Mouse (Mus musculus): ENCODE measurements at regions not wholly inside any gene's neighbourhood (a gene's known extent, or its start where the extent isn't known, plus 50 kb on each side); places are given as distances from the start of the nearest gene placed in this dataset.
"Not testable (repeated sequence)": the region's sequence is repeated elsewhere in the genome, so short reads cannot be mapped to it uniquely, and the experiment has no call there.

GRCm38 (mm10) chr15:5839963-5840362 lies 459.6 kb upstream of the Dab2 start:
- Histone ChIP-seq H3K4me3 (replicated peaks) (no peak overlapping the region), H3K27ac (no peak overlapping the region), H3K4me2 (replicated peaks) (no peak overlapping the region), H3K36me3 (no peaks in the 10 kb centered on the region), H3K4me1 (replicated peaks) (no peaks in the 10 kb centered on the region), H3K9ac (replicated peaks) (no peak overlapping the region), H3K9me3 (no peaks in the 10 kb centered on the region), H3K27me3 (no peaks in the 10 kb centered on the region)
- WGBS: 91% methylated on average over 4 of the region's 4 CpGs
- no peak for ATAC-seq

GRCm38 (mm10) chr15:5841369-5842149 lies 458.0 kb upstream of the Dab2 start:
- H3K9me3 ChIP-seq; H3K4me3 ChIP-seq (replicated peaks); H3K27me3 ChIP-seq; H3K27ac ChIP-seq; H3K4me2 ChIP-seq (replicated peaks); ATAC-seq; H3K9ac ChIP-seq (replicated peaks); H3K4me1 ChIP-seq (replicated peaks); H3K36me3 ChIP-seq: not testable (repeated sequence)
- WGBS: 95% methylated on average over 15 of the region's 15 CpGs

GRCm38 (mm10) chr15:5846571-5846970 lies 453.0 kb upstream of the Dab2 start:
- no peaks in the 10 kb centered on the region for H3K9me3 ChIP-seq
- H3K4me2 ChIP-seq (replicated peaks): no peak overlapping the region
- ATAC-seq: no peak
- H3K36me3 ChIP-seq: no peaks in the 10 kb centered on the region
- no peak overlapping the region for H3K27ac ChIP-seq
- H3K4me3 ChIP-seq (replicated peaks): no peak overlapping the region
- no peak overlapping the region for H3K9ac ChIP-seq (replicated peaks)
- 93% methylated on average over 5 of the region's 5 CpGs for WGBS
- no peaks in the 10 kb centered on the region for H3K27me3 ChIP-seq
- 0 out of 2 replicates have a peak, but pooled peaks cover 6% of the 10 kb centered on the region for H3K4me1 ChIP-seq (replicated peaks)

DNA sequence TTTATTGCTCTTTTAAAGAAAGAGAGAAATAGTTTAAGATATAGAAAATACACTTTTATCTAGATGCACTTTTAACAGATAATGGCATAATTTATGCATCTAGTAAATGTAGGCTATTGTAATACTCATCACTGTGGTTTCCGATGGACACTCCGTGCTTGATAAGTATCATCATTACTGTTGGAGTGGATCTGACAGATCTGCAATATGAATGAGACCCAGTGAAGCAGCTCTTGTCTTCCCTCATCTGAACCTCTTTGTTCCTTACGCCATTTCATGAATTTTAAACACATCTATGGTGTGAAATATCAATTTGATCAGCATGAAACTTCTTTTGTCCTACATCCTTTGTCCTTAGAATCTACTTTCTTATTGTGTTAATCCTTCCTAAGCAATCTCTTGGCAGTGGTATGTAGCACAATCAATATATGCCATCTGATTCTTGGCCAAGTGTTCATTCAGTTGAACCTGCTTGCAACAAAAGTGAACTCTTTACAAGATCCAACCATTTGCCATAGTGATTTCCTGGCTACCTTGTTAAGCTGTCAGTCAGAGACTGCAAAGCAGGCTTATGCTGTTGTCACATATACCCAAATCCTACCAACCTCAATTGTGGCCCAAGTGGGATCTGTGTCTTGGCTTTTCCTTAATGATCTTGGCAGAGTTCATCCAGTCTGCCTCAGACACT lies 452.0 kb upstream of the Dab2 start:
- H3K4me1 ChIP-seq (replicated peaks): 0 out of 2 replicates have a peak, but pooled peaks cover 6% of the 10 kb centered on the region
- no peak overlapping the region for H3K4me3 ChIP-seq (replicated peaks)
- 43% methylated on average over 3 of the region's 3 CpGs for WGBS
- no peaks in the 10 kb centered on the region for H3K27me3 ChIP-seq
- no peaks in the 10 kb centered on the region for H3K9me3 ChIP-seq
- no peak overlapping the region for H3K27ac ChIP-seq
- no peak overlapping the region for H3K9ac ChIP-seq (replicated peaks)
- no peak overlapping the region for H3K4me2 ChIP-seq (replicated peaks)
- H3K36me3 ChIP-seq: no peaks in the 10 kb centered on the region
- ATAC-seq: peak; percentile 63

DNA sequence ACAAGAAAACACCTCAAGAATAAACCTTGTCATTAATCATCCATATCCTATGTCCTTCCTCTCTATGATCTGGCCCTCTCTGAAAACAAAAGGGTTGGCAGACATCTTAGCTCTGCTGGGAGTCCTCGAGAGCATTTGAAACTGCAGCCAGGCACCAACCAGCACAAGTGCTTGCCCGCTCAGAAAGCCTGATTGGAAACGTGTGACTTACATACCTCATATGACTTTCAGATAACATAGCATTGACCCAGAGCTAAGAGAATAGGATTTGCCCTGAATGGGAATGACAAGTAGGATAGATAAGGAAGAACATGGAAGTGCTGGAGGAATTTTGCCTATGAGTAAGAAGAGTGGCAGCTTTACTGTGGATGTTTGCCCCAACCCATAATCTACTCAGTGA lies 447.1 kb upstream of the Dab2 start:
- WGBS: 74% methylated on average over 3 of the region's 3 CpGs
- Histone ChIP-seq H3K9me3 (no peaks in the 10 kb centered on the region), H3K4me1 (replicated peaks) (0 out of 2 replicates have a peak, but pooled peaks cover 5% of the 10 kb centered on the region), H3K27me3 (no peaks in the 10 kb centered on the region), H3K9ac (replicated peaks) (no peak overlapping the region), H3K27ac (no peak overlapping the region), H3K4me3 (replicated peaks) (no peak overlapping the region), H3K4me2 (replicated peaks) (no peak overlapping the region), H3K36me3 (no peaks in the 10 kb centered on the region)
- ATAC-seq: no peak

DNA sequence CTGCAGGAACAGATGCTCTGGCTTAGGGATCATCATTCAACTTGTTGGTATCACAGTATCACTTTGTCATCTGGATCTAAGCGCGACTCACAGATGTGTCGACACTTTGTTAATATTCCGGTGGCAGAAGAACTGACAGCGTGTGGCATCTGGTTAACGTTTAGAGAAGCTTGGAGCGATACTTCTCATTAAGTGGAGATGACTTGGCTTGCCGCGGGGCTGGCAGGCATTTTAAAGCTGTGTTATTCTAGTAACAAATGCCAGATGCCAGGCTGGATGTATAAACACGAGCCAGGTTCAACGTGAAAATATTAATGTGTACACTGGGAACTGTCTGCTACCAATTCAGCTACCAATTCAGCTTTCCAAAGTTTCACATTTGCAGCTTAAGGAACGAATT lies 430.3 kb upstream of the Dab2 start:
- H3K9ac ChIP-seq (replicated peaks): no peak overlapping the region
- H3K4me3 ChIP-seq (replicated peaks): no peak overlapping the region
- no peaks in the 10 kb centered on the region for H3K36me3 ChIP-seq
- H3K27ac ChIP-seq: no peak overlapping the region
- H3K27me3 ChIP-seq: no peaks in the 10 kb centered on the region
- no peaks in the 10 kb centered on the region for H3K4me1 ChIP-seq (replicated peaks)
- H3K4me2 ChIP-seq (replicated peaks): no peak overlapping the region
- no peaks in the 10 kb centered on the region for H3K9me3 ChIP-seq
- ATAC-seq: no peak
- 86% methylated on average over 12 of the region's 12 CpGs for WGBS

GRCm38 (mm10) chr15:5869866-5870265 lies 429.7 kb upstream of the Dab2 start:
- 95% methylated on average over 2 of the region's 2 CpGs for WGBS
- Histone ChIP-seq H3K9me3 (no peaks in the 10 kb centered on the region), H3K27ac (no peak overlapping the region), H3K4me3 (replicated peaks) (no peak overlapping the region), H3K4me1 (replicated peaks) (no peaks in the 10 kb centered on the region), H3K4me2 (replicated peaks) (no peak overlapping the region), H3K27me3 (no peaks in the 10 kb centered on the region), H3K9ac (replicated peaks) (no peak overlapping the region), H3K36me3 (no peaks in the 10 kb centered on the region)
- ATAC-seq: no peak

GRCm38 (mm10) chr15:5872042-5872441 lies 427.5 kb upstream of the Dab2 start:
- Histone ChIP-seq H3K4me3 (replicated peaks) (no peak overlapping the region), H3K9ac (replicated peaks) (no peak overlapping the region), H3K27me3 (no peaks in the 10 kb centered on the region), H3K36me3 (no peaks in the 10 kb centered on the region), H3K27ac (no peak overlapping the region), H3K9me3 (no peaks in the 10 kb centered on the region), H3K4me2 (replicated peaks) (no peak overlapping the region), H3K4me1 (replicated peaks) (no peaks in the 10 kb centered on the region)
- 90% methylated on average over 3 of the region's 3 CpGs for WGBS
- ATAC-seq: no peak

- WGBS: 92% methylated on average over 5 of the region's 5 CpGs
- ATAC-seq: no peak
Observed at GRCm38 (mm10) chr15:5877749-5878148, 421.8 kb upstream of the Dab2 start.

GRCm38 (mm10) chr15:5891188-5891587 lies 408.4 kb upstream of the Dab2 start:
- Histone ChIP-seq H3K9ac (replicated peaks) (no peak overlapping the region), H3K4me3 (replicated peaks) (no peak overlapping the region), H3K4me2 (replicated peaks) (no peak overlapping the region), H3K27ac (no peak overlapping the region), H3K27me3 (no peaks in the 10 kb centered on the region), H3K4me1 (replicated peaks) (no peaks in the 10 kb centered on the region), H3K36me3 (no peaks in the 10 kb centered on the region), H3K9me3 (no peaks in the 10 kb centered on the region)
- 85% methylated on average over 3 of the region's 3 CpGs for WGBS
- no peak for ATAC-seq

More at GRCm38 (mm10) chr15:5877749-5878148, 421.8 kb upstream of the Dab2 start:
- Histone ChIP-seq H3K4me2 (replicated peaks) (no peak overlapping the region), H3K27me3 (no peaks in the 10 kb centered on the region), H3K9ac (replicated peaks) (no peak overlapping the region), H3K27ac (no peak overlapping the region), H3K9me3 (no peaks in the 10 kb centered on the region), H3K4me3 (replicated peaks) (no peak overlapping the region), H3K36me3 (no peaks in the 10 kb centered on the region), H3K4me1 (replicated peaks) (no peaks in the 10 kb centered on the region)

- H3K27me3 ChIP-seq: no peaks in the 10 kb centered on the region
- H3K4me3 ChIP-seq (replicated peaks): no peak overlapping the region
- H3K4me1 ChIP-seq (replicated peaks): no peaks in the 10 kb centered on the region
- ATAC-seq: no peak
- H3K9me3 ChIP-seq: no peaks in the 10 kb centered on the region
- WGBS: 87% methylated on average over 3 of the region's 3 CpGs
- no peak overlapping the region for H3K27ac ChIP-seq
- H3K9ac ChIP-seq (replicated peaks): no peak overlapping the region
- H3K4me2 ChIP-seq (replicated peaks): no peak overlapping the region
- H3K36me3 ChIP-seq: no peaks in the 10 kb centered on the region
Observed at GRCm38 (mm10) chr15:5892034-5892433, 407.6 kb upstream of the Dab2 start.

- ATAC-seq; H3K27ac ChIP-seq; H3K4me1 ChIP-seq (replicated peaks); H3K9ac ChIP-seq (replicated peaks); H3K27me3 ChIP-seq; H3K4me3 ChIP-seq (replicated peaks); H3K9me3 ChIP-seq; H3K36me3 ChIP-seq; H3K4me2 ChIP-seq (replicated peaks): not testable (repeated sequence)
- WGBS: 79% methylated on average over 5 of the region's 5 CpGs
Observed at GRCm38 (mm10) chr15:5895688-5896470, 403.7 kb upstream of the Dab2 start.
